Mouse (Mus musculus) testis, adult 2 months (tissue): ENCODE measurements around the gene Plekhg4.

Experiments
- CTCF ChIP-seq: fragments of 200-500 bp; IDR thresholded peaks from 2 replicates; pipeline ENCODE4 v1.5.1; 2012; ENCODE audit warnings: low read depth, mild to moderate bottlenecking, inconsistent platforms, low read length, moderate library complexity; ENCODE audit not compliant: control insufficient read depth, insufficient read depth, insufficient replicate concordance
- POLR2A ChIP-seq: fragments of 200-500 bp; IDR thresholded peaks from 2 replicates; pipeline ENCODE4 v1.6.1; 2012; ENCODE audit warnings: low read depth, mild to moderate bottlenecking, inconsistent platforms, low read length, moderate library complexity; ENCODE audit not compliant: control insufficient read depth

GRCm38 (mm10) chr8:105348450-105349095 is 24.5 kb upstream of the Plekhg4 start, which contains the start of gene Slc9a5:
- TF ChIP-seq CTCF (no peak), POLR2A (no peak; the same call in 1 of the 2 replicates)
